Mouse (Mus musculus): Measurements from ENCODE around the gene Olfr1377. TPM values are rescaled to one million over a fixed set of nuclear protein-coding genes. Genes with fewer than 3 reads are reported as not detected.
"Not testable (repeated sequence)": the region's sequence is repeated elsewhere in the genome, so short reads cannot be mapped to it uniquely, and the experiment has no call there.

Gene Olfr1377
- polyA plus RNA-seq, 1 experiment from 2014 or later, result not detected

DNA sequence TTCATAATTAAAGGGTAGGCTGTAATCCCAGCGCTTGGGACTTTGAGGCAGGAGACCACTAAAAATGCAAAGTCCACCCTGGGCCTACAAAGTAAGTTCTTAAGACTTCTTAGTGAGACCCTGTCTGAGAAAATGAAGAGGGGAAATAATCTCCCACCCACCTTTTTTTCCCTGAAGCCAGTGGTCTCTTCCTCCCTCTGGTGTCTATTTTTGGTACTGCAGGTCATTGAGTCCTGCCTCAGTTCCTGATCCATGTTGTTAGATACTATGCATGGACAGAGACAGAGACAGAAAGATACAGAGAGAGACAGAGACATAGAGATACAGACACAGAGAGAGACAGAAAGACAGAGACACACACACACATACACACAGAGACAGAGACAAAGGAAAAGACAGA is 51.1 kb downstream of the Olfr1377 start:
- no peak overlapping the region for H3K27ac ChIP-seq (ENCODE audit: low read depth, low read length)
- 35% methylated on average over 1 of the region's 1 CpGs for WGBS
- no peak overlapping the region for H3K9ac ChIP-seq (replicated peaks; ENCODE audit: low read depth, low read length)
- no peaks in the 10 kb centered on the region for H3K4me1 ChIP-seq (ENCODE audit: control insufficient read depth, insufficient read depth, low read length)
- H3K36me3 ChIP-seq (ENCODE audit: control insufficient read depth, insufficient read depth, low read length), result no peaks in the 10 kb centered on the region
- H3K4me3 ChIP-seq (ENCODE audit: low read depth, low read length), result no peak overlapping the region
- no peaks in the 10 kb centered on the region for H3K9me3 ChIP-seq (ENCODE audit: control insufficient read depth, low read length)
- no peak for ATAC-seq (ENCODE audit: low read depth)
- H3K27me3 ChIP-seq (ENCODE audit: control insufficient read depth, insufficient read depth, low read length), result no peaks in the 10 kb centered on the region
- no peak overlapping the region for H3K4me2 ChIP-seq (ENCODE audit: low read depth, low read length)

- not testable (repeated sequence) for H3K4me2 ChIP-seq (ENCODE audit: low read depth, low read length); H3K4me3 ChIP-seq (ENCODE audit: low read depth, low read length); H3K4me1 ChIP-seq (ENCODE audit: control insufficient read depth, insufficient read depth, low read length); ATAC-seq (ENCODE audit: low read depth); H3K9ac ChIP-seq (replicated peaks; ENCODE audit: low read depth, low read length); H3K9me3 ChIP-seq (ENCODE audit: control insufficient read depth, low read length); H3K27me3 ChIP-seq (ENCODE audit: control insufficient read depth, insufficient read depth, low read length); H3K27ac ChIP-seq (ENCODE audit: low read depth, low read length); H3K36me3 ChIP-seq (ENCODE audit: control insufficient read depth, insufficient read depth, low read length)
Observed at GRCm38 (mm10) chr11:51034141-51034540, 52.4 kb downstream of the Olfr1377 start.

GRCm38 (mm10) chr11:51035951-51036350 is 54.2 kb downstream of the Olfr1377 start:
- Histone ChIP-seq H3K27me3 (ENCODE audit: control insufficient read depth, insufficient read depth, low read length) (no peaks in the 10 kb centered on the region), H3K9ac (replicated peaks; ENCODE audit: low read depth, low read length) (no peak overlapping the region), H3K4me1 (ENCODE audit: control insufficient read depth, insufficient read depth, low read length) (no peaks in the 10 kb centered on the region), H3K4me2 (ENCODE audit: low read depth, low read length) (no peak overlapping the region), H3K9me3 (ENCODE audit: control insufficient read depth, low read length) (no peaks in the 10 kb centered on the region), H3K36me3 (ENCODE audit: control insufficient read depth, insufficient read depth, low read length) (no peaks in the 10 kb centered on the region), H3K27ac (ENCODE audit: low read depth, low read length) (no peak overlapping the region), H3K4me3 (ENCODE audit: low read depth, low read length) (no peak overlapping the region)
- 94% methylated on average over 2 of the region's 2 CpGs for WGBS
- ATAC-seq (ENCODE audit: low read depth), result no peak

Other genes starting within 250 kb of the Olfr1377 start
- 72.1 and 81.7 TPM in 2 replicates for gene Zfp354c, start 154.2 kb upstream of the Olfr1377 start, polyA plus RNA-seq (2014; fragmentation: Nextera tagmentation; extraction: Ambion mirVana)
- 1.4 and 2.3 TPM in 2 replicates for gene Zfp879, start 140.4 kb upstream of the Olfr1377 start, polyA plus RNA-seq (2014; fragmentation: Nextera tagmentation; extraction: Ambion mirVana)
- not detected in 2 replicates for gene Grm6, start 131.3 kb upstream of the Olfr1377 start, polyA plus RNA-seq (2014; fragmentation: Nextera tagmentation; extraction: Ambion mirVana)
- 10.8 and 13.8 TPM in 2 replicates for gene Zfp454, start 94.3 kb upstream of the Olfr1377 start, polyA plus RNA-seq (2014; fragmentation: Nextera tagmentation; extraction: Ambion mirVana)
- 48.0 and 55.8 TPM in 2 replicates for gene Zfp2, start 65.8 kb upstream of the Olfr1377 start, polyA plus RNA-seq (2014; fragmentation: Nextera tagmentation; extraction: Ambion mirVana)
- 5.0 TPM in 2 replicates for gene Zfp354b, start 50.3 kb upstream of the Olfr1377 start, polyA plus RNA-seq (2014; fragmentation: Nextera tagmentation; extraction: Ambion mirVana)
- not detected in 2 replicates for gene 4933414I15Rik, start 38.2 kb upstream of the Olfr1377 start, polyA plus RNA-seq (2014; fragmentation: Nextera tagmentation; extraction: Ambion mirVana)
- gene Prop1, start 28.2 kb upstream of the Olfr1377 start, polyA plus RNA-seq (2014; fragmentation: Nextera tagmentation; extraction: Ambion mirVana), result not detected in 2 replicates
- not detected in 2 replicates for gene Olfr1378, start 15.4 kb upstream of the Olfr1377 start, polyA plus RNA-seq (2014; fragmentation: Nextera tagmentation; extraction: Ambion mirVana)
- gene Olfr51, start 21.6 kb downstream of the Olfr1377 start, polyA plus RNA-seq (2014; fragmentation: Nextera tagmentation; extraction: Ambion mirVana), result not detected in 2 replicates
- gene Olfr54, start 32.3 kb downstream of the Olfr1377 start, polyA plus RNA-seq (2014; fragmentation: Nextera tagmentation; extraction: Ambion mirVana), result not detected in 2 replicates
- gene Olfr1375, start 66.1 kb downstream of the Olfr1377 start, polyA plus RNA-seq (2014; fragmentation: Nextera tagmentation; extraction: Ambion mirVana), result not detected in 2 replicates
- 13.9 and 16.0 TPM in 2 replicates for gene Zfp354a, start 77.3 kb downstream of the Olfr1377 start, polyA plus RNA-seq (2014; fragmentation: Nextera tagmentation; extraction: Ambion mirVana)
- gene Gm12569, start 238.5 kb downstream of the Olfr1377 start, polyA plus RNA-seq (2014; fragmentation: Nextera tagmentation; extraction: Ambion mirVana), result not detected in 2 replicates